Mouse (Mus musculus): ENCODE measurements around the gene Rbak.

GRCm38 (mm10) chr5:143122673-143123072, 57.9 kb downstream of the Rbak start:
- TF ChIP-seq CTCF (IDR thresholded peaks at IDR 0.05; ENCODE audit: low read depth) (no peak), EP300 (IDR thresholded peaks at IDR 0.05; ENCODE audit: low read depth) (no peak)

Measured in liver, postnatal 0 days (tissue).